Mouse (Mus musculus): ENCODE measurements around the gene Usp50.

GRCm38 (mm10) chr2:126816644-126817347 is 33.5 kb upstream of the Usp50 start:
- TF ChIP-seq GATA1 (IDR thresholded peaks at IDR 0.05; ENCODE audit: borderline replicate concordance, low read length) (no peak), FLI1 (IDR thresholded peaks at IDR 0.05; ENCODE audit: low read length) (no peak)
